Mouse (Mus musculus) embryo, embryonic 11.5 days (tissue): ENCODE measurements around the gene Cd44.

Experiments used
- DNase-seq: peaks from one replicate; pipeline ENCODE4 v3.0.0-alpha.2; 2012; ENCODE audit warnings: low read depth, low spot score

The Cd44 gene

DNA sequence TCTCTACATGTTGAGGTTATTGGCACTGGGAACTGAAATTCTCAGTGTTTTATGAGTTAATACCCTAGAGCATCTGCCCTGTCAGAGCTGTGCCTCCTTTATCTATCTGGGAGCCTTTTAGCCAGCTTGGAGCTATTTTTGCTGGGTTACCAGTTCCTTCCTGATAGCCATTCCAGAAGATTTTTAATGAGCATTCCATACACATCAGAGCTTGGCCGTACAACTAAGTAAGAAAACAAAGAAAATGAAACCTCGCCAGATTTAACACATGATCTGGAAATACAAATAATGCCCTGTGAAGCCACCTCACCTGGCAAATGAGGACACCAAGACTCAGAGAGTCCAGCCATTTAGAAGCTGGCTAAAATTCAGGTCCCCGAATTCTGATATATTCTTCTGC, 138.3 kb downstream of the Cd44 start:
- no peak for DNase-seq
